Mouse (Mus musculus) embryonic facial prominence, embryonic 15.5 days (tissue): ENCODE measurements around the gene Acbd3. TPM values are rescaled to one million over a fixed set of nuclear protein-coding genes. Genes with fewer than 3 reads are reported as not detected.

Source experiments
- ATAC-seq: fragments of 200-750 bp; cut with Nextera tagmentation; 2 replicates; pipeline ENCODE4 v1.8.0; 2017; ENCODE audit warnings: low read depth, moderate TSS enrichment; ENCODE audit not compliant: insufficient number of reproducible peaks, low FRiP score, low TSS enrichment
- H3K27ac ChIP-seq: fragments of 300-500 bp; sonication (generic); replicated peaks from 2 replicates; pipeline ENCODE4 v1.5.1; 2015; ENCODE audit warnings: mild to moderate bottlenecking, inconsistent platforms
- H3K27me3 ChIP-seq: fragments of 300-500 bp; sonication (generic); 2 replicates; pipeline ENCODE4 v1.6.1; 2015; ENCODE audit warnings: inconsistent platforms
- H3K36me3 ChIP-seq: fragments of 300-500 bp; sonication (generic); 2 replicates; pipeline ENCODE4 v1.6.1; 2015; ENCODE audit warnings: mild to moderate bottlenecking, inconsistent platforms
- H3K4me1 ChIP-seq: fragments of 300-500 bp; sonication (generic); 2 replicates; pipeline ENCODE4 v1.6.1; 2015; ENCODE audit warnings: inconsistent platforms
- H3K4me2 ChIP-seq: fragments of 300-500 bp; sonication (generic); replicated peaks from 2 replicates; pipeline ENCODE4 v1.6.1; 2015; ENCODE audit warnings: mild to moderate bottlenecking, inconsistent platforms
- H3K4me3 ChIP-seq: fragments of 300-500 bp; sonication (generic); replicated peaks from 2 replicates; pipeline ENCODE4 v1.5.1; 2015; ENCODE audit warnings: mild to moderate bottlenecking, inconsistent platforms
- H3K9ac ChIP-seq: fragments of 300-500 bp; sonication (generic); 2 replicates; pipeline ENCODE4 v1.6.1; 2015; ENCODE audit warnings: inconsistent platforms
- H3K9me3 ChIP-seq: fragments of 300-500 bp; sonication (generic); replicated peaks from 2 replicates; pipeline ENCODE4 v1.6.1; 2016; ENCODE audit warnings: inconsistent platforms
- WGBS: fragments of 180-500 bp; shearing (Covaris S2); methylation state at CpG from one replicate; pipeline ENCODE4 v1.1.7; 2015; 5-methylcytosine and 5-hydroxymethylcytosine counted together
- polyA plus RNA-seq: library from polyadenylated mRNA; unstranded; fragments of >200 nt; fragmentation: Nextera tagmentation; extraction: Ambion mirVana; gene quantifications from 2 replicates; pipeline ENCODE4 v1.2.1, GENCODE M21; 2015

Gene Acbd3
- polyA plus RNA-seq: 26.8 and 27.5 TPM in 2 replicates

DNA sequence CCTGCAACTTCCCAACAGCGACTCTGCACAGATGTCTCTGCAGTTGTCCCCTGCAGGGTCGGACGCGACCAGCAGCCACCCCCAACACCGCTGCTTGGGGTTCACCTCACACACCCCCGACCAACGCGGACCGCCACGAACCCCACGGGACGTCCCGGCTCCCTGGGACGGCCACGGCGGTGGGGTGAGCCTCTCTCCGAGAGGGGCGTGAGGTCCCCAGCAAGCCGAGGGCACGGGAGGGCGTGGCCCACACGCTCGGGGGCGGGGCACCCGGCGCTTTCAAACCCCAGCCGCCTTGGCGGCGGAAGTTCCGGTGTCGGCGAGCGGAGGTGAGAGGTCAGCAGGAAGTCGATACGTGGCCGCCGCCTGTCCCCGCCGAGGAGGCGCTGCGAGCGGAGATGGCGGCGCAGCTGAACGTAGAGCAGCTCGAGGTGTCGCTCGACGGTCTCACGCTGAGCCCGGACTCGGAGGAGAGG, at the start of gene Acbd3:
Gene Acbd3 (plus strand): TSS at position 340 of the 476 bp plus-strand sequence.
- H3K9ac ChIP-seq: peak within 1 kb of the TSS; percentile 98
- peak; percentile 92 for ATAC-seq
- H3K36me3 ChIP-seq: no peaks in the 10 kb centered on the region
- peaks cover 19% of the 10 kb centered on the region for H3K4me1 ChIP-seq
- no peaks in the 10 kb centered on the region for H3K27me3 ChIP-seq
- peak within 1 kb of the TSS; percentile 73 for H3K4me2 ChIP-seq
- H3K4me3 ChIP-seq: peak within 1 kb of the TSS; percentile 99
- under 1% methylated on average over 52 of the region's 52 CpGs for WGBS
- peak within 1 kb of the TSS; percentile 93 for H3K27ac ChIP-seq
- H3K9me3 ChIP-seq: no peaks in the 10 kb centered on the region

DNA sequence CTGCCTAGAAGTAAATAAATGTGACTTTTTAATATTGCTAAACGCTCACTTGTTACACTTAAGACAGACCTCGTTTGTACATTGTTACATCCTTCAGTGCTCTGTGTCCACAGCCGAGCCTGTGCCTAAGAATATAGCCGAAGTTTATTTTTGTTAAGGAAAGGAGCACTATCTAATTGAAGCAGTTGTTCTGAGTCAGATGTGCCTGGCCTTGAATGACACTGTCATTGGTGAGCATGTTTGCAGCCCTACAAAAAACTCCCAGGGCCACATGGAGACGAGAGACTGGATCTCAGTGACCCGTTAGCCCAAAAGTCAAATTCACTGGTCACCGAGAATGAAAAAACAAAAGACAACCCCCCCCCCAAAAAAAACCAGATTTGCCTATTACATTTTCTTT, 34.6 kb upstream of the Acbd3 start:
- H3K4me2 ChIP-seq: no peak overlapping the region
- H3K36me3 ChIP-seq: peaks cover 48% of the 10 kb centered on the region
- H3K27ac ChIP-seq: no peak overlapping the region
- H3K9ac ChIP-seq: no peak overlapping the region
- H3K9me3 ChIP-seq: no peaks in the 10 kb centered on the region
- 89% methylated on average over 7 of the region's 7 CpGs for WGBS
- H3K27me3 ChIP-seq: peaks cover 20% of the 10 kb centered on the region
- H3K4me3 ChIP-seq: no peak overlapping the region
- no peak for ATAC-seq
- peaks cover under 1% of the 10 kb centered on the region; the same call in 1 of the 2 replicates for H3K4me1 ChIP-seq

DNA sequence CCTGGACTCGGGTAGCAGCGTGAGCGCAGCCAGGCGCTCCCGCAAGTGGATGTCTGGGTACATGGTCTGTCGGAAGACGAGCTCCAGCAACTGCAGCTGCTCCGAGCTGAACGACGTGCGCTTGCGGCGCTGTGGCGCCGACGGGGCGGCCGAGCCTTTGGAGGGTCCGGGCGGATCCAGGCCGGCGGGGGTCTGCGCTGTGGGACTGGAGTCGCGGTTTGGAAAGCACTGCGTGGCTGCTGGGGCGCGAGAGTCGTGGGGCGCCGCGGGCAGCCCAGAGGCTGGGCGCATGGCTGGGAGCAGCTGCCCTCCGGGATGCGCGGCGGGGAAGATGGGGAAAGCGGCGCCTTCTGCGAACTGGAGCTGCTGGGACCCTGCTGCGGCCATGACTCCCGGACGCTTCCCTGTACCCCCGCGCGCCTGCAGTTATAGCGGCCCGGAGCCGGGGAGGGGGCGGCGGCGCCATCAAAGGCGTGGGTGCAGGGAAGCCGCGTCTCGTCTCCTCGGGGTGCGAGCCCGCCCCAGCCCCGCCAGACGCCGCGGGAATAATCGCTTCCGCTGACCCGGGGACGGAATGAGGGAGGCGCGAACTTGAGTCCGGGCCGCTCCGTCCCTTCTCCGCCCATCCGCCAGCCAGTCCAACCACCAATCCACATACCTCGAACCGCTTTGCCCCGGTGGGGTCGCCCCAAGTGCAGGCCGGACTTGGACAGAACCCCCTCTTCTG, 29.1 kb upstream of the Acbd3 start, which contains the start of gene Mixl1:
Gene Mixl1 (minus strand): TSS at position 409 of the 727 bp plus-strand sequence.
- Histone ChIP-seq H3K27me3 (peaks cover 52% of the 10 kb centered on the region), H3K36me3 (0 out of 2 replicates have a peak, but pooled peaks cover 8% of the 10 kb centered on the region), H3K9me3 (no peaks in the 10 kb centered on the region), H3K4me1 (peaks cover 10% of the 10 kb centered on the region), H3K4me3 (peak within 1 kb of the TSS; percentile 42), H3K4me2 (peak within 1 kb of the TSS; percentile 80), H3K27ac (no peak within 1 kb of the TSS), H3K9ac (0 out of 2 replicates have a peak within 1 kb of the TSS, but pooled peaks have one; percentile 16)
- WGBS: under 1% methylated on average over 79 of the region's 79 CpGs
- 0 out of 2 replicates have a peak, but pooled peaks have one; percentile 24 for ATAC-seq

DNA sequence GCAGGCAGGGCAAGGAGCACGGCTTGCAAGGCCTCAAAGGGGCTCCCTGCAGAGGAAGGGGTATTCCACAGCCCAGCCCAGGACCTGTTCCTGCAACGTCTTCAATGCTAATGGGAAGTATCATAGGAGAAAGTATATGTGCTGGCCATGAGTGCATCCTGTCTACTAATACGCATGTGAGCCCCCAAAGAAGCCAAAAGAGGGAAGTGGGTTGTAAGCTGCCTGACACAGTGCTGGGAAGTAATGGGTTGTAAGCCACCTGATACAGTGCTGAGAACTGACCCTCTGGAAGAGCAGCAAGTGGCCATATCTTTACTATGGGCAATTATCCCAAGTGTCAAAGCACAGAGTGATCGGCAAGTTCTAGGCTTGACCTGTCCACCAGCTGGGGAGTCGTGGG, 27.8 kb upstream of the Acbd3 start:
- Histone ChIP-seq H3K4me3 (no peak overlapping the region), H3K4me2 (no peak overlapping the region), H3K4me1 (peaks cover 10% of the 10 kb centered on the region), H3K27me3 (peaks cover 52% of the 10 kb centered on the region), H3K36me3 (no peaks in the 10 kb centered on the region), H3K9me3 (no peaks in the 10 kb centered on the region), H3K9ac (no peak overlapping the region), H3K27ac (no peak overlapping the region)
- 63% methylated on average over 5 of the region's 5 CpGs for WGBS
- no peak for ATAC-seq

DNA sequence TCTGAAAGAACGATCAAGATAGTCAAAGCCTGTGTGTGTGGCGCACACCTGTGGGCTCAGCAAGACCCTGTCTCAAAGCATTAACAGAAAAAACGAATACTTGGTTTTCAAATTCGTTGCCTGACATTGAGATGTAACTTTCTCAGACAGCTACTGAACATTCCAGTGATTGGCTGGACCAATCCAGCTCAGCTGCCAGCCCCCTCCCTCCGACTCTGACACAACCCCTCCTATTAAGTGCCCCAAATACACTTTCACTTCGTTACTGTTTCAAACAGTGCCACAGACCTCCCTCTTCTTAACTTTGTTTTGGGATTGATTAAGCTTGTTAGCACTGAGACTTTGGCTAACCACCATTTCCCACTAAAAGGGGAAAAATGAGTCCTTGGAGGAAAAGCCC, 22.4 kb upstream of the Acbd3 start:
- H3K36me3 ChIP-seq: no peaks in the 10 kb centered on the region
- H3K9ac ChIP-seq: no peak overlapping the region
- 35% methylated on average over 6 of the region's 6 CpGs for WGBS
- peaks cover 11% of the 10 kb centered on the region for H3K27me3 ChIP-seq
- H3K4me2 ChIP-seq: peak overlapping the region; percentile 34
- no peak for ATAC-seq
- no peak overlapping the region for H3K27ac ChIP-seq
- peak overlapping the region; percentile 25 for H3K4me3 ChIP-seq
- H3K4me1 ChIP-seq: no peaks in the 10 kb centered on the region
- no peaks in the 10 kb centered on the region for H3K9me3 ChIP-seq

DNA sequence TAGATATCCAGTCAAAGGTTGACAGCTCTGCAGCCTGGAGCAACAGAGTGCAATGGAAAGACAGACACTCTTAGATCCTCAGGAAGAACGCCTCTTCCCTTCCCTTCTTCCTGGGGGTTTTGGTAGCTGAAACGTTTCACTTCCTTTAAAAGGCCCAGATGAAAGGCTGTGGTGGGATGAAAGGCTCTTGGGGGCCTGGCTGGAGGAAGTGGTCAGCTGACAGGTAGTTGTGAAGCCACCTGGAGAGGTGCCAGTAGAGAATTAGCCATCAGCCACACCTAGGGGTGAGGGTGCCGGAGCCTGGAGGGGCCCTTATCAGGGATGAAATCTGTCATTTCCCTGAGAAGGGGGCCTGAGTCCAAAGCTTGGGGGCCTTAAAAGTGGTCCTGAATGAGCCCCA, 18.5 kb upstream of the Acbd3 start:
- 37% methylated on average over 3 of the region's 3 CpGs for WGBS

DNA sequence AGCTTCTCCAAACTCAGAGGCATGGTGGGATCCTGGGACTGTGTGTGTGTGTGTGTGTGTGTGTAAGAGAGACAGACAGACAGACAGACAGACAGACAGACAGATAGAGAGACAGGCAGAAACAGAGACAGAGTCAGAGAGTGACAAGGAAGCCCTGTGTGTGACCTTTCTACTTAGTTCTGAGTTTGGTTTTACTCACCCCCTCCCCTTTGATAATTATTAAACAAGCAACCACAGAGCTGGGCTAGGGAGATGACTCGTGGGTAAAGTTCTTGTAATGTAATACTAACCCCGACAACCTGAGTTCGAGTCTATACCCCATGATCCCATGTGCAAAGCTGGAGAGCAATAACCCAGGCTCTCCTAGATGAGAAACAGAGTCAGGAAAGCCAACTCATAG, 18.0 kb upstream of the Acbd3 start:
- Histone ChIP-seq H3K36me3 (no peaks in the 10 kb centered on the region), H3K4me2 (no peak overlapping the region), H3K27me3 (no peaks in the 10 kb centered on the region), H3K4me3 (no peak overlapping the region), H3K9me3 (no peaks in the 10 kb centered on the region), H3K9ac (no peak overlapping the region), H3K4me1 (no peaks in the 10 kb centered on the region), H3K27ac (no peak overlapping the region)
- ATAC-seq: no peak
- 71% methylated on average over 3 of the region's 3 CpGs for WGBS

More for the DNA sequence above, 18.5 kb upstream of the Acbd3 start:
- Histone ChIP-seq H3K4me3 (no peak overlapping the region), H3K9ac (no peak overlapping the region), H3K27me3 (no peaks in the 10 kb centered on the region), H3K27ac (no peak overlapping the region), H3K4me2 (no peak overlapping the region), H3K4me1 (no peaks in the 10 kb centered on the region), H3K36me3 (no peaks in the 10 kb centered on the region), H3K9me3 (no peaks in the 10 kb centered on the region)
- ATAC-seq: no peak

DNA sequence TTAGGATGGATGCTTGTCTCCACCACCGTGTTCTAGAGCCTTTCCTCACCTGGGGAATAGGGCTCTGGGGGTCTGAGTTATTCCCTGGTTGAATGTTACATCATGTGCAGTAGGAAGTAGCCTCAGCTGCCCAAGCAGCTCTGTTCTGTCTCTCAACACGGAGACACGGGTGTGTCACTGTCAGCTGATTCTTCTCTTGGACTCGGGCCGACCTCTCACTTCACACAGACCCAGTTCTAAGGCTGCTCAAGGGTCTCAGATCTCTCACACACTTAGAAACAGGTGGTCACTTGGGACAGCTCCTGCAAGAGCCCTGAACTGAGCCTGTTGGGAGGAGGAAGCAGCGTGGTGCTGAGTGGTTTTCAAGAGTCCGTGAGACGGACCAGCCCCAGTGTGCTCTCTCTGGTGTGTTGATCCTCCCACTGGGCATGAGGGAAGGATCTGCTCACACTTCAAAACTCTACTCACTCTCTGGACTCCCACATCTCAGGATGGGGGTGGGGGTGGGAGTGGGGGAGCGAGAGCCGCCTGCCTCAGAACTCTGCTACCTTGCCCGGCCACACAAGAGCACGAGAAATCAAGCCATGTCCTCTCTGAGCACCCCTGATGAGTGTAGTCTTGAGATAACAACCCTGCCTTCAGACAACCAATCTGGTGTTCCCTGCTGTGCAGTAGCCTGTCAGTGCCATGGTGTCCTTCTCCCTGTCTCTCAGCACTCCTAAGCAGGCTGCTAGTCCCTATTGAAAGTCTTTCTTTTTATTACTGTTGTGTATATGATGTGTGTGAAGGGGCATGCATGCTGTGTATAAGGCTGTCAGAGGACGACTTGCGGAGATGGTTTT, 16.7 kb upstream of the Acbd3 start:
- Histone ChIP-seq H3K4me1 (no peaks in the 10 kb centered on the region), H3K9me3 (no peaks in the 10 kb centered on the region), H3K27me3 (no peaks in the 10 kb centered on the region), H3K9ac (no peak overlapping the region), H3K4me2 (no peak overlapping the region), H3K36me3 (no peaks in the 10 kb centered on the region), H3K27ac (no peak overlapping the region), H3K4me3 (no peak overlapping the region)
- no peak for ATAC-seq
- WGBS: 72% methylated on average over 14 of the region's 14 CpGs

DNA sequence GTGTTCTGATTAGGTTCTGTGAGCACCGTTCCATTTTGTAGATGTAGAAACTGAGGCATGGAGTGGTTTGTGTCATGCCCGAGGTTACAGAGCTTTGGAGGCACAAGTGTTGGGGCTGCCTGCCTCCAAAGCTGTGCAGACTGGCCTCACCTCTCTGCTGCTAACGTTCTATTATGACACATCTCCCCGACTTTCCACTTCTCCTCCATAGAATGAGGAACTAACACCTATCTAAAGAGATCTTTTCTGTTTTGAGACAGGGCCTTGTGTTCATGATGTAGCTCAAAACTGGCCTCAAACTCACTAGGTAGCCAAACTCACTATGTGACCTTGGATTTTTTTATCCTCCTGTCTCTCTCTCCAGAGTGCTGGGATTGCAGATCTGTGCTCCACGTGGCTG, 7.1 kb upstream of the Acbd3 start:
- WGBS: 76% methylated on average over 5 of the region's 5 CpGs

DNA sequence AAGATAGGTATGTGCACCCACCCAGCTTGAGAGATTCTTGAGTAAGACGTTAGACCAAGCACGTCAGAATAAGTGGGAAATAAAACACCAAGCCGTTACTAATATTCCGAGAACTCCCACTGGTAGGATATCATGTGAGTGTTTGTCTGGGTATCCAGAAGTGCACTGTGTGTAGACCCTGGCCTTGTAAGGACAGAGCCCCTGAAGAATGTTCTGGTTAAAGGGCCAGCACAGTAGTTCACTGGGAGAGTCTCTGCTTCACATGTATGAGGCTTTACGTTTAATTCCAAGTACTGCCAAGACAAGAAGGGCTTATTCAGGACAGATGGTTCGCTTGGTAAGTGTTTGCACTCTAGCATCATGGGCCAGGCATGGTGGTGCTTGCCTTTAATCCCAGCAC, 6.4 kb upstream of the Acbd3 start:
- Histone ChIP-seq H3K36me3 (no peaks in the 10 kb centered on the region), H3K4me1 (no peaks in the 10 kb centered on the region), H3K27me3 (no peaks in the 10 kb centered on the region), H3K4me2 (no peak overlapping the region), H3K27ac (no peak overlapping the region), H3K9me3 (no peaks in the 10 kb centered on the region), H3K4me3 (no peak overlapping the region), H3K9ac (no peak overlapping the region)
- ATAC-seq: no peak
- WGBS: 77% methylated on average over 6 of the region's 6 CpGs

More for the DNA sequence above, 7.1 kb upstream of the Acbd3 start:
- H3K4me1 ChIP-seq: no peaks in the 10 kb centered on the region
- H3K9me3 ChIP-seq: no peaks in the 10 kb centered on the region
- H3K36me3 ChIP-seq: no peaks in the 10 kb centered on the region
- H3K27me3 ChIP-seq: no peaks in the 10 kb centered on the region
- no peak overlapping the region for H3K9ac ChIP-seq
- H3K27ac ChIP-seq: no peak overlapping the region
- no peak overlapping the region for H3K4me3 ChIP-seq
- ATAC-seq: no peak
- no peak overlapping the region for H3K4me2 ChIP-seq

DNA sequence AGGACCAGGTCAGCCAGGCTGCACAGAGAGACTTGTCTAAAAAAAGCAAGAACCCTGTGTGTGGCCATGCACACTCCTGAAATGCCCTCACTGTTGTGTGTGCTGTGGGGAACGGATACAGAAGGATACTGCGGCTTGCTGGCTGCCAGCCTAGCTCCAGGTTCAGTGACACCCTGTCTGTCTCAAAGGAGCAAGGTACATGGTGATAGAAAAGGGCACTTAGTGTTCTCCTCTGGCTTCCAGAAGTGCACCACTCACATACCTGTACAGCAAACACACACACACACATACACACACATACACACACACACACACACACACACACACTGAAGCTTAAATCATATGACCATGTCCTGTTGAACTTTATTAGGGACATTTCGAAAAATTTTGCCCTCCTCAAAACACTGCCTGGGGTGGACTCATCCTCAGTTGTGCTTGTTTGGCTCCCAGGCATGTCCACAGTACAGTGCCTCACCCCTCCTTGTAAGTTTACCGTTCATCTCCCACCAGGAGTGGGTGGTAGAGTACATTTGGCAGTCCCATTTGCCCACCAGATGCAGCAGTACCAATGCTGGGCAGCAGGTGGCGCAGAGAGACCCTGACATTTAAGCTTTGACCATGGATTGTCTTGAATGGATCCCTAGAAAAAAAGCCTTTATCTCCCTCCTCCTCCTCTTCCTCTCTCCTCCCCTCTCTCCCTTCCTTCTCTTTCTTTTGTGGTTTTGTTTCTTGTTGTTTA, 5.7 kb upstream of the Acbd3 start:
- Histone ChIP-seq H3K27ac (no peak overlapping the region), H3K27me3 (no peaks in the 10 kb centered on the region)

More for the DNA sequence above, 5.7 kb upstream of the Acbd3 start:
- WGBS: 42% methylated on average over 5 of the region's 5 CpGs
- no peak overlapping the region for H3K4me2 ChIP-seq
- H3K36me3 ChIP-seq: no peaks in the 10 kb centered on the region
- H3K4me3 ChIP-seq: no peak overlapping the region
- ATAC-seq: no peak
- H3K4me1 ChIP-seq: no peaks in the 10 kb centered on the region
- H3K9me3 ChIP-seq: no peaks in the 10 kb centered on the region
- no peak overlapping the region for H3K9ac ChIP-seq
